Mouse (Mus musculus): Measurements from ENCODE around the gene Nsun7. TPM values are rescaled to one million over a fixed set of nuclear protein-coding genes. Genes with fewer than 3 reads are reported as not detected.
"Not testable (repeated sequence)": the region's sequence is repeated elsewhere in the genome, so short reads cannot be mapped to it uniquely, and the experiment has no call there.

The Nsun7 gene
- polyA plus RNA-seq, 1 experiment from 2014 or later = 0.24 TPM

DNA sequence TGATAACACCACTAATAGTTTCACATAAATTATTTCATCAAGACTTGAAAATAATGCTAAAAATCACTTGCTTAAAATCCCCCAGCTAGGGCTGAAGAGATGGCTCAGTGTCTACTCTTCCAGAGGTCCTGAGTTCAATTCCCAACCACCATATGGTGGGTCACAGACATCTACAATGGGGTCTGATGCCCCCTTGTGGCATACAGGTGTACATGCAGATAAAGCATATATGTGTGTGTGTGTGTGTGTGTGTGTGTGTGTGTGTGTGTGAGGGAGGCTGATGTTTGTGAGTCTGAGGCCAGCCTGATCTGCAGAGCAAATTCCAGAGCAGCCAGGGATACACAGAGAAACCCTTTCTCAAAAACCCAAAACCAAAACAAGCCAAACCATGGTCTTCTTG is 17.8 kb upstream of the Nsun7 start:
- H3K27ac ChIP-seq (ENCODE audit: low read length) = no peak overlapping the region
- no peaks in the 10 kb centered on the region for H3K9me3 ChIP-seq (ENCODE audit: low read length)
- no peak for ATAC-seq (ENCODE audit: low FRiP score, low TSS enrichment)
- no peak overlapping the region for H3K4me3 ChIP-seq (ENCODE audit: low read length)
- no peaks in the 10 kb centered on the region for H3K27me3 ChIP-seq (ENCODE audit: insufficient read depth, low read length)
- no peak overlapping the region for H3K9ac ChIP-seq (replicated peaks; ENCODE audit: low read length)
- H3K4me1 ChIP-seq (ENCODE audit: insufficient read depth, low read length) = no peaks in the 10 kb centered on the region
- no peak overlapping the region for H3K4me2 ChIP-seq (replicated peaks; ENCODE audit: low read depth, low read length)
- no peaks in the 10 kb centered on the region for H3K36me3 ChIP-seq (ENCODE audit: insufficient read depth, low read length)

DNA sequence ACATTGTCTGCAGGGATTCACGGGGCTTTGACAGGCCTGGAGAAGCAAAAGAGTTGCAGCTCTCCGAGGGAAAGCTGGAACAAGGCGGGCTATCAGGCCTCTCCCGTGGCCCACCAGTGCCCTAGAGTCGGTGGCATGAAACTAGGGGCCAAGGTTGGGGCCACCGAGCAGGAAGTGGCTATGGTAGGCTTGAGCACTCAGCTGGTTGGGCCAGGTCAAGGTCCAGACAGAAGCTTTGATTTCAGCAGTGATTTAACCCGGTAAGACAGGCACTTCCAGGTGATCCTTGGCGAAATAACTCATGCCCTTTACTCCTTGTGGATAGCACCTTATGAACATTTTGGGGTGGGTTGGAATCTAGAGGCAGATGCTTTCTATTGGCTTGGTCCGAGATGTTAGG is 16.2 kb upstream of the Nsun7 start:
- Histone ChIP-seq H3K27ac (ENCODE audit: low read length) (no peak overlapping the region), H3K4me3 (ENCODE audit: low read length) (no peak overlapping the region), H3K9ac (replicated peaks; ENCODE audit: low read length) (no peak overlapping the region), H3K9me3 (ENCODE audit: low read length) (no peaks in the 10 kb centered on the region), H3K4me1 (ENCODE audit: insufficient read depth, low read length) (no peaks in the 10 kb centered on the region), H3K36me3 (ENCODE audit: insufficient read depth, low read length) (no peaks in the 10 kb centered on the region), H3K27me3 (ENCODE audit: insufficient read depth, low read length) (no peaks in the 10 kb centered on the region), H3K4me2 (replicated peaks; ENCODE audit: low read depth, low read length) (no peak overlapping the region)
- ATAC-seq (ENCODE audit: low FRiP score, low TSS enrichment) = no peak
- 74% methylated on average over 9 of the region's 9 CpGs for WGBS

DNA sequence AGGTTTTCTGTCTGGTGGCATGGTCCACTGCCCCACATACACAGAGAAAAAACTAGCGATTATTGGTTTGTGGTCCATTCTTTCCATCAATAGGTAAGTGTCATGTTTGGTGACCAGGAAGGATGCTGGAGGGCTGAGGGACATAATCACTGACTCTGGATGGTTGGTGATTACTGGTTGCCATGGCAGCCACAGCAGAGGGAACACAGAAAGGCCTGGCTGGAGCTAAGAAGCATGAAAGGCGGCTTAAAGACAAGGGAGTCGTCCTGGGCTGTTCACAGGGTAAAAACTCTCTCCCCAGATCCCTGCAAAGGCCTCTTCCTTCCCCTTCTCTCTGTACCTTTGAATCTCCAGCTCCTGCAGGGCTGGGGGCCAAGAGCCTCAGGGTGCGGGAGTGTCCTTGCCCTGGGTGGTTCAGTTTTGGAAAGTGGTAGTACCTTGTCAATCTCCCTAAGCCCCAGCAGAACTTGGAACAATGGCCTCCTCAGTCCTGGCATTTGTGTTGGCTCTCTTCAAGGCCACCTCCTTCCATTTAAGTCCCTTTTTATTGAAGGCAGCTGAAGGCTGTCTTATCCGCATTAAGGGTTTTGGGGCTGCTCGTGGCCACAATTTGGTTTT is 15.5 kb upstream of the Nsun7 start:
- no peak overlapping the region for H3K27ac ChIP-seq (ENCODE audit: low read length)
- no peaks in the 10 kb centered on the region for H3K36me3 ChIP-seq (ENCODE audit: insufficient read depth, low read length)
- WGBS = 63% methylated on average over 6 of the region's 6 CpGs
- H3K4me1 ChIP-seq (ENCODE audit: insufficient read depth, low read length) = no peaks in the 10 kb centered on the region
- H3K4me3 ChIP-seq (ENCODE audit: low read length) = no peak overlapping the region
- no peaks in the 10 kb centered on the region for H3K9me3 ChIP-seq (ENCODE audit: low read length)
- H3K4me2 ChIP-seq (replicated peaks; ENCODE audit: low read depth, low read length) = no peak overlapping the region
- no peak for ATAC-seq (ENCODE audit: low FRiP score, low TSS enrichment)
- H3K27me3 ChIP-seq (ENCODE audit: insufficient read depth, low read length) = no peaks in the 10 kb centered on the region
- H3K9ac ChIP-seq (replicated peaks; ENCODE audit: low read length) = no peak overlapping the region

DNA sequence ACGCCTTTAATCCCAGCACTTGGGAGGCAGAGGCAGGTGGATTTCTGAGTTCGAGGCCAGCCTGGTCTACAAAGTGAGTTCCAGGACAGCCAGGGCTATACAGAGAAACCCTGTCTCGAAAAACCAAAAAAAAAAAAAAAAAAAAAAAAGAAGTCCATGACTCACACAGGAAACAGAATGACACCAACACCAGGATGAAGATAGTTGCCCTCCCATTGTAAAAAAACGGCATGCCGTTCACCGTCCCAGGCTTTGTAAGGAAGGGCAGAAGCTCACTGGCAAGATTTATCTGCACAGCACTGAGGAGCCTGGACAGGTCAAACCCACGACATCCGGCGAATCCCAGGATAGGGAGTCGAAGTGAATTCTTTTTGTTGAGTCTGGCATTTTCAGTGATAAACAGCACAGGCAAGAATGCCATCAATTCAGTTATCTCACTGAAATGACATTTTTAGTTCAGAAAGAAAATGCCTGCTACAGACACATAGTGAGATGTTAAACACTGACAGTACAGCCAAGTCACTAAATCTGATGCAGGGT is 13.7 kb upstream of the Nsun7 start:
- H3K4me2 ChIP-seq (replicated peaks; ENCODE audit: low read depth, low read length) = no peak overlapping the region
- WGBS = 47% methylated on average over 8 of the region's 10 CpGs
- no peak for ATAC-seq (ENCODE audit: low FRiP score, low TSS enrichment)
- H3K27me3 ChIP-seq (ENCODE audit: insufficient read depth, low read length) = no peaks in the 10 kb centered on the region
- H3K4me1 ChIP-seq (ENCODE audit: insufficient read depth, low read length) = no peaks in the 10 kb centered on the region
- H3K27ac ChIP-seq (ENCODE audit: low read length) = no peak overlapping the region
- H3K9ac ChIP-seq (replicated peaks; ENCODE audit: low read length) = no peak overlapping the region
- H3K9me3 ChIP-seq (ENCODE audit: low read length) = no peaks in the 10 kb centered on the region
- H3K4me3 ChIP-seq (ENCODE audit: low read length) = no peak overlapping the region
- H3K36me3 ChIP-seq (ENCODE audit: insufficient read depth, low read length) = no peaks in the 10 kb centered on the region

DNA sequence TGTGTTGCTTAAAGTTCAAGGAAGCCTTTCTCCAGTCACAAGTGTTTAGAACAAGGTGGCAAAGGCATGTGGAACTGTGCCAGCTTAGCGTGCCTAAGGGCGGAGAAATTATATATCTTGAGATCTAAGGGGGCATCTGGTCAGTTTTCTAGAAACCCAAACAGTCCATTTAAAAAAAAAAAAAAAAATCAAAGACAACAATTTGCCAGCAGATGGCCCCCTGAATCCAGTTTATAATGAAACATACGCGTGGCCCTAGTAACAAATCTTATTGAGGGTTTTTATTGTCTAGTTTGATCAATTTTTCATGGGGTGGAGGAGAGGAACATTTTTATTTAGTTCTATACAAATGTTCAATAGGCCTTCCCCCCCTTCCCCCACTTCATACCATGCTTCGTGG is 6.5 kb upstream of the Nsun7 start:
- H3K36me3 ChIP-seq (ENCODE audit: insufficient read depth, low read length) = no peaks in the 10 kb centered on the region
- H3K4me1 ChIP-seq (ENCODE audit: insufficient read depth, low read length) = no peaks in the 10 kb centered on the region
- no peak for ATAC-seq (ENCODE audit: low FRiP score, low TSS enrichment)
- no peaks in the 10 kb centered on the region for H3K27me3 ChIP-seq (ENCODE audit: insufficient read depth, low read length)
- WGBS = 71% methylated on average over 5 of the region's 5 CpGs
- H3K4me3 ChIP-seq (ENCODE audit: low read length) = no peak overlapping the region
- no peaks in the 10 kb centered on the region for H3K9me3 ChIP-seq (ENCODE audit: low read length)
- H3K9ac ChIP-seq (replicated peaks; ENCODE audit: low read length) = no peak overlapping the region
- H3K27ac ChIP-seq (ENCODE audit: low read length) = no peak overlapping the region
- no peak overlapping the region for H3K4me2 ChIP-seq (replicated peaks; ENCODE audit: low read depth, low read length)

DNA sequence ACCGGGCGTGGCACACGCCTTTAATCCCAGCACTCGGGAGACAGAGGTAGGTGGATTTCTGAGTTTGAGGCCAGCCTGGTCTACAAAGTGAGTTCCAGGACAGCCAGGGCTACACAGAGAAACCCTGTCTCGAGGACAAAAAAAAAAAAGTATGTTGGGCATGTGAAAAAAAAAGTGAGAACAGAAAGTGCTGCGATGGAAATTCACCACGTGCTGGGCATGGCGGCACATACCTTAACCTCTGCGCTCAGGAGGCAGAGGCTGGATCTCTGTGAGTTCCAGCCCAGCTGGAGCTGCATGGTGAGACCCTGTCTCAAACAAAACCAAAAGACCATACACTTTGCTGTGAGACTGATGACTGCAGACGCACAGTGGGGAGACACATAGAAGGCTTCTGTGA is 4.7 kb upstream of the Nsun7 start:
- ATAC-seq (ENCODE audit: low FRiP score, low TSS enrichment) = no peak
- Histone ChIP-seq H3K36me3 (ENCODE audit: insufficient read depth, low read length) (no peaks in the 10 kb centered on the region), H3K4me3 (ENCODE audit: low read length) (no peak overlapping the region), H3K9ac (replicated peaks; ENCODE audit: low read length) (no peak overlapping the region), H3K27ac (ENCODE audit: low read length) (no peak overlapping the region), H3K9me3 (ENCODE audit: low read length) (no peaks in the 10 kb centered on the region), H3K4me1 (ENCODE audit: insufficient read depth, low read length) (peaks cover 3% of the 10 kb centered on the region; the same call in 1 of the 2 replicates), H3K27me3 (ENCODE audit: insufficient read depth, low read length) (no peaks in the 10 kb centered on the region), H3K4me2 (replicated peaks; ENCODE audit: low read depth, low read length) (no peak overlapping the region)
- 88% methylated on average over 10 of the region's 10 CpGs for WGBS

DNA sequence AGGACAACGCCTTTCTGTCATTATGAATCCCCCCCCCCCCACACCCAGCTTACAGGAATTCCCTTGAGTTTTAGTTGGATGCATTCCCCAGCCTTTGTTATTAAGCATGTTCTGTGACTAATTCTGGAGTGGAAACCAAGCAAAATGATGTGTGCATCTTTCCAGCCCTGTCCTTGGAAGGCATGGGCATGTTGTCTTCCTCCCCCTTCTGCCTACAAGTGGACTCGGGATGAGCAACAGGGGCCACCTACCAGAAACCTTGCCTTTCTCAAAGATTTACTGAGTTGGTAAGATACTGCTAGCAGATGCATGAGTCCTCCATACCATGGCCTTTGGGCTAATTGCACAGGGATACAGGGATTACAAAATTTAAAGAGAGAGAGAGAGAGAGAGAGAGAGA is 697 bp upstream of the Nsun7 start:
- Histone ChIP-seq H3K4me2 (replicated peaks; ENCODE audit: low read depth, low read length) (no peak overlapping the region), H3K27me3 (ENCODE audit: insufficient read depth, low read length) (no peaks in the 10 kb centered on the region), H3K9me3 (ENCODE audit: low read length) (no peaks in the 10 kb centered on the region), H3K4me1 (ENCODE audit: insufficient read depth, low read length) (peaks cover 3% of the 10 kb centered on the region; the same call in 1 of the 2 replicates), H3K27ac (ENCODE audit: low read length) (no peak overlapping the region), H3K4me3 (ENCODE audit: low read length) (no peak overlapping the region), H3K9ac (replicated peaks; ENCODE audit: low read length) (no peak overlapping the region), H3K36me3 (ENCODE audit: insufficient read depth, low read length) (no peaks in the 10 kb centered on the region)
- no peak for ATAC-seq (ENCODE audit: low FRiP score, low TSS enrichment)
- WGBS = 83% methylated on average over 2 of the region's 2 CpGs

DNA sequence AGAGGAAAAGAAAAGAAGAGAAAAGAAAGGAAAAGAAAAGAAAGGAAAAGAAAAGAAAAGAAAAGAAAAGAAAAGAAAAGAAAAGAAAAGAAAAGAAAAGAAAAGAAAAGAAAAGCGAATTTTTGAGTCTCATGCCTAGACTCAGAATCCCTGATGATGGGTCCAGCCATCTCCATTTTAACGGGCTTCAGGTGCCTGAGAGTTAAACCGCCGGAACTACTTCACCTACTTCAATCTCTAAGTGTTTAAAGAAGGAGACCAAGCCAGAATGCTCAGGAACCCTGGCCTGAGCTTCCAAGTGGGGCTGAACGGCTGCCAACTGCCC is 304 bp upstream of the Nsun7 start:
- H3K9me3 ChIP-seq (ENCODE audit: low read length); H3K27ac ChIP-seq (ENCODE audit: low read length); H3K4me1 ChIP-seq (ENCODE audit: insufficient read depth, low read length); H3K27me3 ChIP-seq (ENCODE audit: insufficient read depth, low read length); ATAC-seq (ENCODE audit: low FRiP score, low TSS enrichment); H3K36me3 ChIP-seq (ENCODE audit: insufficient read depth, low read length): not testable (repeated sequence)
- H3K9ac ChIP-seq (replicated peaks; ENCODE audit: low read length) = peak overlapping the region; percentile 73
- peak overlapping the region; percentile 84 for H3K4me2 ChIP-seq (replicated peaks; ENCODE audit: low read depth, low read length)
- H3K4me3 ChIP-seq (ENCODE audit: low read length) = peak overlapping the region; percentile 64
- 6% methylated on average over 5 of the region's 5 CpGs for WGBS

DNA sequence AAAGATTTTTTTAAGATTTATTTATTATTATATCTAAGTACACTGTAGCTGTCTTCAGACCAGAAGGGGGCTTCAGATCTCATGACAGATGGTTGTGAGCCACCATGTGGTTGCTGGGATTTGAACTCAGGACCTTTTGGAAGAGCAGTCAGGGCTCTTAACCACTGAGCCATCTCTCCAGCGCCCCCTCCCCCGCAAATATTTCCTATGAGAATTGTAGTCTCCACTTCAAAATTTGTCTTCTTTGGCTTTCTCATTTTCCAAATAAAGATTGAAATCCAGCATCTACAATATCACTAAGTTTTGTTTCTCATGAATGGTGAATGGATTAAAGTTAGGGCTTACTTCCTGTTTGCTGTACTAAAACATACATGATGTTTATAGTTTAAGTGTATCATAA is 2.8 kb downstream of the Nsun7 start:
- Histone ChIP-seq H3K36me3 (ENCODE audit: insufficient read depth, low read length) (no peaks in the 10 kb centered on the region), H3K4me1 (ENCODE audit: insufficient read depth, low read length) (peaks cover 3% of the 10 kb centered on the region; the same call in 1 of the 2 replicates), H3K27ac (ENCODE audit: low read length) (no peak overlapping the region), H3K9me3 (ENCODE audit: low read length) (no peaks in the 10 kb centered on the region), H3K4me3 (ENCODE audit: low read length) (no peak overlapping the region), H3K4me2 (replicated peaks; ENCODE audit: low read depth, low read length) (no peak overlapping the region), H3K27me3 (ENCODE audit: insufficient read depth, low read length) (no peaks in the 10 kb centered on the region), H3K9ac (replicated peaks; ENCODE audit: low read length) (no peak overlapping the region)
- 87% methylated on average over 2 of the region's 2 CpGs for WGBS
- no peak for ATAC-seq (ENCODE audit: low FRiP score, low TSS enrichment)

DNA sequence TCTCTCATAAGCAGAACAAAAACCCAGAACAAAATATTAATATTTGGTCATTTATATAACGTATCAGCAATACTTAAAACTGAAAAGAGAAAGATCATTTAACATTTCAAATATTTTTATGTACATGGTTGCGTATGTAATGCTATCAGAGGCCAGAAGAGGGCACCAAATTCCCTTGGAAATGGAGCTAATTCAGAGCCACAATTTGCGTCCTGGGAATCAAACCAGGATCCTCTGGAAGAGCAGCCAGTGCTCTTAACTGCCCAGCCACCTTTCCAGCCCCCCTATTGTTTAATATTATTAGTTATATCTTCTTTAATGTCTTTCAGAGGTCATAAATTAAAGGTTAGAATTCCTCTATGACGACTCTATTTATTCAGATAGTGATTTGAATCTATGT is 3.7 kb downstream of the Nsun7 start:
- Histone ChIP-seq H3K9ac (replicated peaks; ENCODE audit: low read length) (no peak overlapping the region), H3K4me2 (replicated peaks; ENCODE audit: low read depth, low read length) (no peak overlapping the region), H3K27me3 (ENCODE audit: insufficient read depth, low read length) (no peaks in the 10 kb centered on the region), H3K27ac (ENCODE audit: low read length) (no peak overlapping the region), H3K4me1 (ENCODE audit: insufficient read depth, low read length) (peaks cover 3% of the 10 kb centered on the region; the same call in 1 of the 2 replicates), H3K4me3 (ENCODE audit: low read length) (no peak overlapping the region), H3K9me3 (ENCODE audit: low read length) (no peaks in the 10 kb centered on the region), H3K36me3 (ENCODE audit: insufficient read depth, low read length) (no peaks in the 10 kb centered on the region)
- WGBS = 33% methylated on average over 4 of the region's 4 CpGs
- no peak for ATAC-seq (ENCODE audit: low FRiP score, low TSS enrichment)

Data from kidney, embryonic 16.5 days (tissue).